Mouse (Mus musculus) kidney, embryonic 14.5 days (tissue): Measurements from ENCODE around the gene Lig4. TPM values are rescaled to one million over a fixed set of nuclear protein-coding genes. Genes with fewer than 3 reads are reported as not detected.

ENCODE experiments used
- ATAC-seq: fragments of 200-750 bp; cut with Nextera tagmentation; 2 replicates; pipeline ENCODE4 v1.8.0; 2017; ENCODE audit warnings: moderate number of reproducible peaks, mild to moderate bottlenecking, moderate TSS enrichment, moderate library complexity; ENCODE audit not compliant: low FRiP score, low TSS enrichment
- H3K27ac ChIP-seq: fragments of 300-500 bp; sonication (generic); 2 replicates; pipeline ENCODE4 v1.5.1; 2014; ENCODE audit warnings: low read depth, mild to moderate bottlenecking, low read length, moderate library complexity, mixed read lengths
- H3K27me3 ChIP-seq: fragments of 300-500 bp; sonication (generic); 2 replicates; pipeline ENCODE4 v1.6.1; 2014; ENCODE audit warnings: mild to moderate bottlenecking, low read length; ENCODE audit not compliant: control insufficient read depth, insufficient read depth
- H3K36me3 ChIP-seq: fragments of 300-500 bp; sonication (generic); 2 replicates; pipeline ENCODE4 v1.6.1; 2014; ENCODE audit warnings: low read length, mixed read lengths; ENCODE audit not compliant: control insufficient read depth, insufficient read depth
- H3K4me1 ChIP-seq: fragments of 300-500 bp; sonication (generic); 2 replicates; pipeline ENCODE4 v1.6.1; 2014; ENCODE audit warnings: low read length, mixed read lengths; ENCODE audit not compliant: control insufficient read depth, insufficient read depth
- H3K4me2 ChIP-seq: fragments of 300-500 bp; sonication (generic); replicated peaks from 2 replicates; pipeline ENCODE4 v1.6.1; 2014; ENCODE audit warnings: low read depth, mild to moderate bottlenecking, low read length
- H3K4me3 ChIP-seq: fragments of 300-500 bp; sonication (generic); 2 replicates; pipeline ENCODE4 v1.5.1; 2014; ENCODE audit warnings: mild to moderate bottlenecking, low read length
- H3K9ac ChIP-seq: fragments of 300-500 bp; sonication (generic); 2 replicates; pipeline ENCODE4 v1.6.1; 2014; ENCODE audit warnings: low read depth, mild to moderate bottlenecking, low read length, moderate library complexity
- H3K9me3 ChIP-seq: fragments of 300-500 bp; sonication (generic); 2 replicates; pipeline ENCODE4 v1.6.1; 2016; ENCODE audit warnings: low read length; ENCODE audit not compliant: control insufficient read depth
- WGBS: fragments of 180-500 bp; shearing (Covaris S2); extraction: QIAGEN DNeasy Blood & Tissue Kit; methylation state at CpG from one replicate; pipeline ENCODE4 v1.1.7; 2014; 5-methylcytosine and 5-hydroxymethylcytosine counted together
- polyA plus RNA-seq: library from polyadenylated mRNA; unstranded; fragments of >200 nt; fragmentation: Nextera tagmentation; extraction: Ambion mirVana; gene quantifications from 2 replicates; pipeline ENCODE4 v1.2.1, GENCODE M21; 2014

The Lig4 gene
- 2.6 and 5.8 TPM in 2 replicates for polyA plus RNA-seq

DNA sequence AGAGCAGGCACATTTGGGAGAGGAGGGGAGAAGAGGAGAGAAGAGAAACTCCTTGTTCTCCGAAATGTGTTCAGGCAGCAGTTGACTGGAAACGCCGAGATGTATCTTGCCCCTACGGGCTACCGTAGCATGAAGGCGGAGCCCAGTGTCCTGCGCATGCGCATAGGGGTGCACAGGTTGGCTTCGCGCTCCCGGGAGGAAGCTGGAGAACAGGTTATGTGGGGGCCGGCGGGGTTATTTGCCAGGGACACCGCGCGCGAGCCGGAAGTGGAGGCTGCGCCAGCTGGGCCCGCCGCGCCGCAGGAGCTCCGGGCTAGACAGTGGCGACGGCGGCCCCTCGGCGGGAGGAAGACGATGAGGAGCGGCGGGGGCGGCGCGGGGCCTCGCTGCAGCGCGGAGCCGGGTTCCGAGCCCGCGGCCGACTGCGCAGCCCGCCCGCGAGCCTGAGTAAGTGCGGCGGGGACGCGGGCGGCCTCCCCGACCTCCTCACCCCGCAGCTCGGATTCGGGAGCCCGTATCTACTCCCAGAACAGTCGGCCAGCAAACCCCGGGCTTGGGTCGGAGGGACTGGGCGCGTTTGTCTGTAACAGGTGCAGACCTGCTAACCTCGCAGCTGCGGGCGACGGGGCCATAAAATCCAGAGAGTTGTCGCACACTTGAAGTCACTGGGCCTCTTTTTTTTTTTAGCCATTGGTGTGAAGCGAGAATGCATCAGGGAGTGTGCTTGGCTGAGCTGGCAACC lies at the start of gene Lig4, which contains the start of gene Abhd13:
Gene Lig4, minus strand, starts transcription at position 114 of the 742 bp plus-strand sequence.
Gene Abhd13, plus strand, starts transcription at position 135 of the 742 bp plus-strand sequence.
- peak within 1 kb of the TSS; percentile 81 for H3K27ac ChIP-seq
- peaks cover 16% of the 10 kb centered on the region for H3K4me1 ChIP-seq
- H3K9ac ChIP-seq, result peak within 1 kb of the TSS; percentile 93
- ATAC-seq, result peak; percentile 74
- no peaks in the 10 kb centered on the region for H3K27me3 ChIP-seq
- WGBS, result under 1% methylated on average over 68 of the region's 68 CpGs
- H3K9me3 ChIP-seq, result no peaks in the 10 kb centered on the region
- peaks cover 8% of the 10 kb centered on the region for H3K36me3 ChIP-seq
- H3K4me3 ChIP-seq, result peak within 1 kb of the TSS; percentile 91
- H3K4me2 ChIP-seq, result peak within 1 kb of the TSS; percentile 78

DNA sequence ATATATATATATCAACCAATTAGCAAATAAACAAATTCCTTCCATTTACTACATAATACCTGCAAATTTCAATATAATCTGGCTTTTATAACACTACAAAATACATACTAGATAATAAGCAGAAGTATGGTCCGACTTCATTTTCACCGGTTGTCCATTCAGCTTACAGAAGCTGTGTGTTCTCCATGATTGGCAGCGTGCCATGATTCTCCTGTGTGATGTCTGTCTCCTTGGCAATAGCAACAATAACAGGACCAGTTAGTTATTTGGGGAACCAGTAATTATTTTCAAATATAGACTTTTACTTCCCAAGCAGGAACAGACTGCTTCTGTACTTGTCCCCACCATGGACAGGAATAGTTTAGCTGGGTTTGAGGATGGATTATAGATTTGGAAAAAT lies 39.7 kb upstream of the Lig4 start:
- ATAC-seq, result no peak
- 81% methylated on average over 3 of the region's 3 CpGs for WGBS

DNA sequence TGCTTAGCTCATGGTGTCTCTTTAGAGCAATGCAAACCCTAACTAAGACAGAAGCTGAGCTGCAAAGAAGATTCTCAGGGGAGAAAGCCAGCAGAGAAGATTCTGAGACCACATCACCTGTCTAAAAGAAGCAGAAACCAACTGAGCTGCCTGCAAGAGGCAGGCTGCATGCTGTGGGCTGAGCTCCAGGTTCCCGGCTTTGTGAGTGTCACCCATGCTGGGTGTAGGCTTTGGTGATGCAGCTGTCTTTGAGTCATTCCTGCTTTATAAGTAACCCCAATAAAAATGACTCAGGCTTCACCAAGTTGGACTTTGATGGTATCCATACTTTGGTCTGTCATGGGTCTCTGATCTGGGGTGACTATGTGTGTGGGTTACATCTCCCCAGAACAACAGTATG lies 38.8 kb upstream of the Lig4 start:
- Histone ChIP-seq H3K4me2 (no peak overlapping the region), H3K9ac (no peak overlapping the region), H3K36me3 (no peaks in the 10 kb centered on the region), H3K27ac (no peak overlapping the region), H3K4me3 (no peak overlapping the region), H3K27me3 (no peaks in the 10 kb centered on the region), H3K4me1 (no peaks in the 10 kb centered on the region), H3K9me3 (no peaks in the 10 kb centered on the region)
- no peak for ATAC-seq
- 83% methylated on average over 1 of the region's 1 CpGs for WGBS

More for the DNA sequence above, 39.7 kb upstream of the Lig4 start:
- H3K9ac ChIP-seq, result no peak overlapping the region
- no peak overlapping the region for H3K4me2 ChIP-seq
- no peak overlapping the region for H3K4me3 ChIP-seq
- no peak overlapping the region for H3K27ac ChIP-seq
- H3K4me1 ChIP-seq, result no peaks in the 10 kb centered on the region
- no peaks in the 10 kb centered on the region for H3K9me3 ChIP-seq
- no peaks in the 10 kb centered on the region for H3K27me3 ChIP-seq
- no peaks in the 10 kb centered on the region for H3K36me3 ChIP-seq

DNA sequence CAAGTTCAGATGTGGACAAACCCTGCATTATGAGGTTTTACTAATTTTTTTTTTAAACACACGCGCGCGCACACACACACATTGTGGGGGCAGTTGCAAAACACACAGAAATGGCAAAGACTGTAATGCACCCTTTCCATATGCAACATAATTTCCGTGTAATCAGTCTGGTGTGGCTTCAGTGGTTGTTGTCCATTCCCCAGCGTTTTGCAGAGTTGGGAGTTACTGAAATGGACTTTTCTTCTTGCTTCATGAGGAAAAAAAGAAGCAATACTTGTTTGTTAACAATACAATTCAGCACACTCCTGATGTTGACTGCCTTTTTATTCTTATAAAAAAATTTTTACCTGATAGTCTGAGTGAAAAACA lies 30.2 kb upstream of the Lig4 start:
- Histone ChIP-seq H3K9ac (peak overlapping the region; percentile 47; the same call in 1 of the 2 replicates), H3K36me3 (no peaks in the 10 kb centered on the region), H3K4me3 (peak overlapping the region; percentile 41), H3K27me3 (no peaks in the 10 kb centered on the region), H3K4me1 (peaks cover 8% of the 10 kb centered on the region; the same call in 1 of the 2 replicates), H3K9me3 (no peaks in the 10 kb centered on the region), H3K4me2 (peak overlapping the region; percentile 85), H3K27ac (no peak overlapping the region)
- 41% methylated on average over 6 of the region's 6 CpGs for WGBS
- ATAC-seq, result no peak

DNA sequence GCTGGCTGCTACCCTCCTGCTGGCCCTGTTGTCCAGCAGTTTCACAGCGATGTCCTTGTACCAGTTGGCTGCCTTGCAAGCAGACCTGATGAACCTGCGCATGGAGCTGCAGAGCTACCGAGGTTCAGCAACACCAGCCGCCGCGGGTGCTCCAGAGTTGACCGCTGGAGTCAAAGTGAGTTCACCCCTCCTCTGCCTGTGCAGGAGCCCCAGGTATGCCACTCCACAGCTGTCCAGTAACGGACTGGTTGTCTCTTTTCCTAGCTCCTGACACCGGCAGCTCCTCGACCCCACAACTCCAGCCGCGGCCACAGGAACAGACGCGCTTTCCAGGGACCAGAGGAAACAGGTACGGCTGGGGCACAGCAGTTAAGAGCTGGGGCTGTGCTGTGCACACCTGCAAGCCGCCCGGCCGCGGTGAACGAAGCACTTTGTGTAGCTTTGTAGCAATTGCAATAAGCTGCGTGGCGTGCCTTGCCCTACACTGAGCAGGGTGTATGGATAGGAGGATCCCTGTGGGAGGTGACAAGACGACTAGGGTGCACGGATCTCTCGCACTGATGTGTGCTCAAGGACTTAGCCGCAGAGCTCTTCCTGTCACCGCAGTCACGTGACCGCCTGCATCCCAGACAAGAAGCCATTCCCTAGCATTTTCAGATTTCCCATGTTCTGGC lies 29.6 kb upstream of the Lig4 start:
- peak; percentile 75 for ATAC-seq
- peak overlapping the region; percentile 47 for H3K9ac ChIP-seq
- peak overlapping the region; percentile 85 for H3K4me2 ChIP-seq
- H3K4me3 ChIP-seq, result peak overlapping the region; percentile 41
- no peaks in the 10 kb centered on the region for H3K9me3 ChIP-seq
- H3K4me1 ChIP-seq, result peaks cover 8% of the 10 kb centered on the region; the same call in 1 of the 2 replicates
- no peaks in the 10 kb centered on the region for H3K36me3 ChIP-seq
- 2% methylated on average over 29 of the region's 29 CpGs for WGBS
- peak overlapping the region; percentile 78 for H3K27ac ChIP-seq
- H3K27me3 ChIP-seq, result no peaks in the 10 kb centered on the region

DNA sequence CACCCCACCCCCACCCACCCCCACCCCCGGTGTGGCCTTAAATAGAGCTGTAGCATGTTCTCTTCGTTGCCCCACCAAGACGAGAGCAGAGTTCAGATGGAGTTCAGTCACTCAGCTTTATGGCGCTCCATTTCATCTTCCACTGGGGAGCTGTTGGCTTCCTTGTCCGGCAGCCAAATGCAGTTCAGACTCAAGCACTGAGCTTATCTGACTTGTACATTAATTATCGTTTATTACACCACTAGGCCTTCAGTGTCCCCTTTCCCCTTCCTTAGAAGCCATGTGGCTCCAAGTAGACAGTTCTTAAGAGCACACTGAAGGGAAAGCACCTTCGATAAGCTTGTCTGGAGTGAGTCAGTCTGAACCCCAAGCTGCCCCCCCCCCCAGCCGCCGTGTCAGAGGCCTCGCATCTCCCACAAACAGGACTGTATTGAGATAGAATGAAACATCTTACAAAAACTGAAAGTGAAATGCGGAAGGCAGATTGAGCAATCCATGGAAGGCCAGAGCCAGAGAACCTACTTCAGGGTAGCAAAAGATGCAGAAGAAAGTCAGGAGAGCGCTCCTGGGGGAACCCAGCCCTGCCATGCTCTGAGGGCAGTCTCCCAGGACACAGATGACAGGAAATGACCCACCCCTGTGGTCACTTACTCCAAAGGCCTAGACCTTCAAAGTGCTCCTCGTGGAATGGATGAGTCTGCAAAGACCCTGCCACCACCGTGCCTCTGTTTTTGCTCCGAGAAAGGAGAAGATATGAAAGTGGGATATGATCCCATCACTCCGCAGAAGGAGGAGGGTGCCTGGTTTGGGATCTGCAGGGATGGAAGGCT lies 28.9 kb upstream of the Lig4 start, which contains the start of gene Tnfsf13b:
Gene Tnfsf13b, plus strand, starts transcription at position 312 of the 830 bp plus-strand sequence.
- H3K9ac ChIP-seq, result peak within 1 kb of the TSS; percentile 47
- H3K27ac ChIP-seq, result peak within 1 kb of the TSS; percentile 78

DNA sequence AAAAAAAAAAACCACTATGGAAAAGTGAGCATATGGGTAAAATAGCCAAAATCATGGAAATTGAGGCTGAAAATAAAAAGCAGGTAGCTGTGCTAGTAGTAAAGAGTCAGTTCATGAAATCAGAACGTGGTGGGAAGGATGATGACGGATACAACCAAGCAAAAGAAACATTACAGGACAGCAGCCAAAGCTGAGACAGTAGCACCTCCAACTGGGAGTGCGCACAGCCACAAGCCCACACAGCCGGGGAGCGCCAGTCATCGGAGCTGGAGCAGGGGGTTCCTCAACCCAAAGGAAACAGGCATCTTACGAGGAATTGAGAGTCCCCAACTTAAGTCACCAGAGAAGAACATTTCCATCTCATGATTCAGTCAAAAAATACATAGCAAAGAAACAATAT lies 26.6 kb upstream of the Lig4 start:
- no peaks in the 10 kb centered on the region for H3K36me3 ChIP-seq
- no peak overlapping the region for H3K27ac ChIP-seq
- H3K27me3 ChIP-seq, result no peaks in the 10 kb centered on the region
- no peak overlapping the region for H3K4me3 ChIP-seq
- no peak for ATAC-seq
- 76% methylated on average over 7 of the region's 7 CpGs for WGBS
- peaks cover 8% of the 10 kb centered on the region; the same call in 1 of the 2 replicates for H3K4me1 ChIP-seq
- H3K4me2 ChIP-seq, result no peak overlapping the region
- no peaks in the 10 kb centered on the region for H3K9me3 ChIP-seq
- H3K9ac ChIP-seq, result no peak overlapping the region

More for the DNA sequence above, 28.9 kb upstream of the Lig4 start, which contains the start of gene Tnfsf13b:
- Histone ChIP-seq H3K36me3 (no peaks in the 10 kb centered on the region), H3K4me1 (peaks cover 8% of the 10 kb centered on the region; the same call in 1 of the 2 replicates), H3K4me3 (peak within 1 kb of the TSS; percentile 41), H3K4me2 (peak within 1 kb of the TSS; percentile 85), H3K27me3 (no peaks in the 10 kb centered on the region), H3K9me3 (no peaks in the 10 kb centered on the region)
- ATAC-seq, result peak; percentile 90
- 50% methylated on average over 16 of the region's 16 CpGs for WGBS

DNA sequence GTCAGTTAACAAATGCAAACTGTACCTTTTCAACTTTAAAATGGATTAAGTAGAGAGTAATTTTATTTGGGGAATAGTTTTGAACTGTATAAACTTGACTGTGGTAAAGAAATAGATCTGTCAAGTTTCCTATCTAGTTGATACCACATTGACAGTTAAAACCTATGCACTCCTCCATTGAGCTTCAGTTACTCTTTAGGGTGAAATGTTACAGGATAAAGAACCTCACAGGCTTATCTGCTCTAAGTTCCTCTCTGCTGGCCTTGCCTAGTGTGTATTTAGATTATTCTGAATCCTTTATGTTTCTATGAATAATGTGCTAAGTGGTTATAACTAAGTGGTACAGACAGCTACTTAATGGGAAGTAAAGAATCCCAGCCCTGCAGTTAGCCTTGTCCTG lies 2.7 kb upstream of the Lig4 start:
- peaks cover 16% of the 10 kb centered on the region for H3K4me1 ChIP-seq
- no peak overlapping the region for H3K4me2 ChIP-seq
- H3K4me3 ChIP-seq, result no peak overlapping the region
- no peak overlapping the region for H3K9ac ChIP-seq
- H3K36me3 ChIP-seq, result peaks cover 8% of the 10 kb centered on the region; the same call in 1 of the 2 replicates
- no peaks in the 10 kb centered on the region for H3K27me3 ChIP-seq
- no peak for ATAC-seq
- H3K27ac ChIP-seq, result no peak overlapping the region
- H3K9me3 ChIP-seq, result no peaks in the 10 kb centered on the region
